Mouse (Mus musculus) lung, postnatal 36 days (tissue): ENCODE data around the gene Rin2.
A peak's percentile ranks its signal among the peaks of the same experiment; 100 is the strongest.
"Not testable (repeated sequence)": the region's sequence is repeated elsewhere in the genome, so short reads cannot be mapped to it uniquely, and the experiment has no call there.

Source experiments
- DNase-seq: peaks from one replicate; pipeline ENCODE4 v3.0.0; 2022; ENCODE audit warnings: mixed read lengths

The Rin2 gene

GRCm38 (mm10) chr2:145866238-145866637 is 191.2 kb downstream of the Rin2 start:
- DNase-seq, result no peak

- DNase-seq, result no peak
Observed at GRCm38 (mm10) chr2:145866695-145867449, 191.9 kb downstream of the Rin2 start.

GRCm38 (mm10) chr2:145871308-145871707 is 196.3 kb downstream of the Rin2 start:
- no peak for DNase-seq

GRCm38 (mm10) chr2:145872099-145872498 is 197.1 kb downstream of the Rin2 start:
- peak; percentile 75 for DNase-seq

GRCm38 (mm10) chr2:145873953-145874352 is 198.9 kb downstream of the Rin2 start:
- no peak for DNase-seq

- DNase-seq, result no peak
Observed at GRCm38 (mm10) chr2:145874879-145875482, 200.0 kb downstream of the Rin2 start.

- no peak for DNase-seq
Observed at GRCm38 (mm10) chr2:145877191-145877590, 202.2 kb downstream of the Rin2 start.

- DNase-seq, result peak; percentile 48
Observed at GRCm38 (mm10) chr2:145880887-145881747, 206.1 kb downstream of the Rin2 start.

- DNase-seq, result no peak
Observed at GRCm38 (mm10) chr2:145881932-145882331, 206.9 kb downstream of the Rin2 start.

- no peak for DNase-seq
Observed at GRCm38 (mm10) chr2:145882398-145882797, 207.4 kb downstream of the Rin2 start.

GRCm38 (mm10) chr2:145884036-145884912 is 209.3 kb downstream of the Rin2 start:
- peak; percentile 36 for DNase-seq

- peak; percentile 81 for DNase-seq
Observed at GRCm38 (mm10) chr2:145884913-145885785, 210.1 kb downstream of the Rin2 start.

- peak; percentile 88 for DNase-seq
Observed at GRCm38 (mm10) chr2:145887937-145888765, 213.1 kb downstream of the Rin2 start.

GRCm38 (mm10) chr2:145888766-145889480 is 213.9 kb downstream of the Rin2 start:
- DNase-seq, result no peak

GRCm38 (mm10) chr2:145890571-145890970 is 215.6 kb downstream of the Rin2 start:
- DNase-seq, result no peak

- no peak for DNase-seq
Observed at GRCm38 (mm10) chr2:145893756-145894155, 218.7 kb downstream of the Rin2 start.

- no peak for DNase-seq
Observed at GRCm38 (mm10) chr2:145898106-145898505, 223.1 kb downstream of the Rin2 start.

- DNase-seq, result not testable (repeated sequence)
Observed at GRCm38 (mm10) chr2:145900318-145900717, 225.3 kb downstream of the Rin2 start.

GRCm38 (mm10) chr2:145901861-145902260 is 226.8 kb downstream of the Rin2 start, which contains the start of gene Naa20:
TSS of gene Naa20 (plus strand) at chr2:145902099.
- no peak for DNase-seq
